Mouse (Mus musculus) monocyte, adult 59 days (primary cell): ENCODE measurements around the gene Stxbp2. TPM values are rescaled to one million over a fixed set of nuclear protein-coding genes. Genes with fewer than 3 reads are reported as not detected.

Experiments used
- total RNA-seq, 2 experiments: library from RNA; stranded (reverse); gene quantifications; one replicate each; pipeline ENCODE4 v1.2.4; 2023

Gene Stxbp2
- total RNA-seq, result 100 to 1,000 TPM; 245 to 265 TPM

GRCm38 (mm10) chr8:3630647-3631477, at the start of gene Stxbp2:
TSS of gene Stxbp2 (plus strand) at chr8:3630955.

GRCm38 (mm10) chr8:3586993-3587390, 43.8 kb upstream of the Stxbp2 start, which contains the start of gene Camsap3:
TSS of gene Camsap3 (plus strand) at chr8:3587293.

GRCm38 (mm10) chr8:3621199-3621970, 9.4 kb upstream of the Stxbp2 start, which contains the start of the genes Xab2 and Pet100:
TSS of gene Xab2 (minus strand) at chr8:3621316.
TSS of gene Pet100 (plus strand) at chr8:3621548.

GRCm38 (mm10) chr8:3625445-3625844, 5.3 kb upstream of the Stxbp2 start, which contains the start of gene Pcp2:
TSS of gene Pcp2 (minus strand) at chr8:3625545.

GRCm38 (mm10) chr8:3655526-3655925, 24.8 kb downstream of the Stxbp2 start, which contains the start of gene Retn:
TSS of gene Retn (plus strand) at chr8:3655770.

GRCm38 (mm10) chr8:3665507-3665906, 34.8 kb downstream of the Stxbp2 start, which contains the start of gene Mcemp1:
TSS of gene Mcemp1 (plus strand) at chr8:3665754.

GRCm38 (mm10) chr8:3671980-3672491, 41.3 kb downstream of the Stxbp2 start, which contains the start of gene Fcor:
TSS of gene Fcor (minus strand) at chr8:3672362.

GRCm38 (mm10) chr8:3676131-3676992, 45.6 kb downstream of the Stxbp2 start, which contains the start of gene Trappc5:
TSS of gene Trappc5 (plus strand) at chr8:3676299.

Other genes starting within 250 kb of the Stxbp2 start
- gene Arhgef18, start 237.9 kb upstream of the Stxbp2 start, total RNA-seq, result 10 to 100 TPM; 79.7 to 86.1 TPM
- gene Pex11g, start 163.3 kb upstream of the Stxbp2 start, total RNA-seq, result 1 to 10 TPM in 1 of 2 experiments, under 1 TPM in 1; 0.81 to 1.1 TPM
- gene Tex45, start 160.1 kb upstream of the Stxbp2 start, total RNA-seq, result under 1 TPM; 0.63 to 0.70 TPM
- gene Zfp358, start 137.8 kb upstream of the Stxbp2 start, total RNA-seq, result 1 to 10 TPM; 8.4 to 8.7 TPM
- 10 to 100 TPM; 65.5 to 69.3 TPM for gene Mcoln1, start 130.5 kb upstream of the Stxbp2 start, total RNA-seq
- 10 to 100 TPM; 42.9 to 43.1 TPM for gene Pnpla6, start 115.6 kb upstream of the Stxbp2 start, total RNA-seq
- not detected for gene C330021F23Rik, start 63.0 kb upstream of the Stxbp2 start, total RNA-seq
- gene Camsap3, start 43.7 kb upstream of the Stxbp2 start, total RNA-seq, result not detected
- gene Xab2, start 9.6 kb upstream of the Stxbp2 start, total RNA-seq, result 10 to 100 TPM; 61.5 to 63.3 TPM
- gene Pet100, start 9.4 kb upstream of the Stxbp2 start, total RNA-seq, result 10 to 100 TPM; 79.3 to 83.8 TPM
- gene Pcp2, start 5.4 kb upstream of the Stxbp2 start, total RNA-seq, result not detected
- not detected for gene Retn, start 24.8 kb downstream of the Stxbp2 start, total RNA-seq
- gene Mcemp1, start 34.8 kb downstream of the Stxbp2 start, total RNA-seq, result 10 to 100 TPM; 86.1 to 99.6 TPM
- 1 to 10 TPM; 3.6 to 6.1 TPM for gene Fcor, start 41.4 kb downstream of the Stxbp2 start, total RNA-seq
- gene Trappc5, start 45.3 kb downstream of the Stxbp2 start, total RNA-seq, result 10 to 100 TPM; 17.4 to 18.4 TPM
- 1 to 10 TPM in 1 of 2 experiments, under 1 TPM in 1; 0.61 to 1.9 TPM for gene Fcer2a, start 63.2 kb downstream of the Stxbp2 start, total RNA-seq
- gene Clec4g, start 89.7 kb downstream of the Stxbp2 start, total RNA-seq, result 1 to 10 TPM in 1 of 2 experiments, under 1 TPM in 1; 0.79 to 1.0 TPM
- gene Cd209a, start 118.0 kb downstream of the Stxbp2 start, total RNA-seq, result 100 to 1,000 TPM in 1 of 2 experiments, 10 to 100 TPM in 1; 87.7 to 109 TPM
- 1 to 10 TPM in 1 of 2 experiments, under 1 TPM in 1; 0.71 to 1.9 TPM for gene Cd209e, start 223.4 kb downstream of the Stxbp2 start, total RNA-seq
- 10 to 100 TPM in 1 of 2 experiments, 1 to 10 TPM in 1; 8.1 to 12.5 TPM for gene Cd209d, start 247.6 kb downstream of the Stxbp2 start, total RNA-seq